Mouse (Mus musculus): ENCODE data around the gene Wars. TPM values are rescaled to one million over a fixed set of nuclear protein-coding genes. Genes with fewer than 3 reads are reported as not detected.

The Wars gene
- total RNA-seq (2021) = 10 to 100 TPM; 23.5 to 29.2 TPM
- long read RNA-seq, experiment 1, transcript Wars-201 (10 exons, 2,831 nt) = major isoform, 60 of 65 reads
- long read RNA-seq, experiment 1, partial matches to known transcripts = 2 of 65 reads
- long read RNA-seq, experiment 1, other reads (novel, unspliced or antisense) = 2 of 65 reads
- long read RNA-seq, experiment 2, transcript Wars-201 (10 exons, 2,831 nt) = major isoform, 41 of 49 reads
- long read RNA-seq, experiment 2, partial matches to known transcripts = 6 of 49 reads
- long read RNA-seq, experiment 2, other reads (novel, unspliced or antisense) = 1 of 49 reads

DNA sequence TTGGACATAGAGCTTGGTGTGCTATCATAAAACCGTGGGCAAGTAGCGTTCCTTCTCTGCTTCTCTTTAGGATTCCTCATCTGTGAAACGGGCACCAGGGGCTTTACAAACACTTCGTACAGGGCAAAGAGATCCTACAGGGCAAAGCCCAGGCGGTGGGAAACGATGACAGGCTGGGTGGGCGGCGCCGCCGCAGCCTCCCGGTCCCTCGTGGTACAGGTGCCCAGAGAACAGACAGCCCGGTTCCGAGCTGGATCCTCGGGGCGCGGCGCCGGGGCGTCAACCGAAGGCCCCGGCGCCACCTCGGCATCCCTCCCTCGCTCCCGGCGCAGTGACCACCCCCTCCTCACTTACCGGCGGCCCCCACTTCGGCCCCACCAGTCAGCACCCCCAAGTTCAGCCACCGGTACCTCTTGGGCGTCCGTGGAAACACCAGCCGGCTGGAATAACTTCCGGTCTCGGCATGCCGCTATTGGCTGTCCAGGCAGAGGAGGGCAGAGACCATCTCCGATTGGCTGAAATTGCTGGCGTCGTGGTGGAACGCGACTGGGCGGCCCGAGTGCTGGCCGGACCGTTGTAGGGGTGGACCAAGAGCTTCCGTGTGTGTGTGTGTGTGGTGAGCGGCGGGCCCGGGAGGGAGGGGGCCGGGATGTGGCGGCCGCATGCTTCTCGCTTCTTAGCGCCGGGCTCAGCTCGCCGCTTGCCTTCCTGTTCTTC, at the start of gene Wars:
TSS of gene Wars (minus strand) at position 460 of the 717 bp plus-strand sequence.
- DNase-seq (ENCODE audit: low spot score) = peak; percentile 97

DNA sequence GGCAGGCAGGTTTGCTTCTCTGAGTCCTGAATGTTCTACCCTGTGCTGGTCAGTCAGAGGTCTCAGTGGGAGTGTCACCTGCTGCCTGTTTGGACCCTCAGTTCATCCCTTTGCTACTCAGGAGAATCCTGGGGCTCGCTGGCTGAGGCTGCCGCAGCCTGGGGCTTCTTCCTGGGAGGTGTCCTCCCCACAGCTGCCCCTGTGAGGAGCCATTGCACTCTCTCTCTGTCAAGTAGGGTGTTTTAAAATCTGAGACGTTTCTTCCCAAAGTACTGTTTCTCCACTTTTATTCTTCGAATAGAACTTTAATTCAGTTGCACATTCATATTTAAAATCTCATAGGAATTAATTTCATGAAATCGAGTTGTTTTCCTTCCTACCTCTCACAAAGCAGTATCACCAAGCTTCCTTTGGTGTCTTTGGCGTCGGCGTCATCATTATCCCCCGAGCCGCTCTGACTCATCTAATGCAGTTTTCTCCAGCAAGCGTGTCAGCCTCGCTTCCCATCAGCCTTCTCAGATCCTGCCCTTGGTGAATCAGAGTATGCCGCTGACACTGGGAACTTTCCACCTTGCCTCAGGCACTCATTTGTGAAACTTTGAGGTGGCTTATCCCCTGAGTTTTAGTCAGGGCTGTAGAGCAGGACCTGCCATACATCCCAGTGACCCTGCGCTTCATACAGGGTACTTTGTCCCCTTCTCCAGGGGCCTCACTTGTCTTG, 48.4 kb upstream of the Wars start:
- DNase-seq (ENCODE audit: low spot score) = no peak

DNA sequence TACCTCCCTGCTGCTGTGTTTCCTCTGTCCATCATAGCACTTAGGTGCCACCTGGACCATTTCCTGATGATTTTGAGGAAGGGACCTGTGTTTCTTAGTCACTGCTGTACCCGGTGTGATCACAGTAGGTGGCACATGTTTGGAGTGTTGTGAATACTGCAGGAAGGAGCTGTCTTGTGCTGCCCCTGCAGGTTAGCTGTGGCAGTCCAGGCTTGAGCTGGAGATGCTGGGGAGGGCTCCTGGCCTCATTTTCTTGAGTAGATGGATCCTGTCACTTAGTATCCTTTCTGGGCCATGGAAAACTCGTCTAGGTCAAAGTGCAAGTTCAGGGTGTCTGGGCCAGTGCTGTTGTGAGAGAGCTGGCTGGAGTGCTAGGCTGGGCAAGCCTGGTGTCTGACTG, 47.3 kb upstream of the Wars start:
- DNase-seq (ENCODE audit: low spot score) = no peak

DNA sequence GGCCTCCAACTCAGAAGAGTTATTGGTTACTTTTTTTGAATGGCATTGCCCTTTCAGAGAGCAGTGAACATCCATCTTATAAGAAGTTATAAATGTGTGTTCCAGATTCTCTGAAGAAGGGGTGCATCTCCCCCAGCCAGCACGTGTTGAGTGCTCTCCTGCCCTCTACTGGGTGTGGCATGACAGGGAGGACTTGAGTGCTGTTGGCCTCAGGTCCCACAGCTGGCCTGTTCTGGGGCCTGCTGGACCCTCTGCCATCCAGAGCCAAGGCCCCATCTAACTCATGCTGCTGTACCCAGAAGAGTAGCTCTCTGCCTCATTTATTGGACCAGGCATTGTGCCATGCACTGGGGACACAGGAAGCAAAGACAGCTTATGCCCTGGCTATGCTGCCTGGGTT, 46.3 kb upstream of the Wars start:
- no peak for DNase-seq (ENCODE audit: low spot score)

DNA sequence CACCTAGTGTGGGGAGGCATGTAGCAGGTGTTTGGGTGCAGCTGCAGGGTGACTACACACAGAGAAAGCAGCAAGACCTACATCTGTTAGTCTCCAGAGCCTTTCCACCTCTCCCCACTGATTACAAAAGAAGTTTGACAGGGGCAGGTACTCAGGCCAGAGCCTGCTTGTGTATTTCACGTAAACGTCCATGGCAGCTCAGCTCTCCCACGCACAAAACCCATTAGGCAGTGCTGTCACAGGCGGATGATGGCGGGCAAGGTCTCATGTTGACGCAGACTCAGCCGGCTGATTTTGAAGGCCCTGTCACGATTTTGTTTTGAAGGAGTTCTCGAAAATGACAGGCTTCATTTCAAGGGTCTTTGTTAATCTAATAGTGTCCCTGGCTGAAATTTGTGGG, 45.3 kb upstream of the Wars start:
- DNase-seq (ENCODE audit: low spot score) = no peak

DNA sequence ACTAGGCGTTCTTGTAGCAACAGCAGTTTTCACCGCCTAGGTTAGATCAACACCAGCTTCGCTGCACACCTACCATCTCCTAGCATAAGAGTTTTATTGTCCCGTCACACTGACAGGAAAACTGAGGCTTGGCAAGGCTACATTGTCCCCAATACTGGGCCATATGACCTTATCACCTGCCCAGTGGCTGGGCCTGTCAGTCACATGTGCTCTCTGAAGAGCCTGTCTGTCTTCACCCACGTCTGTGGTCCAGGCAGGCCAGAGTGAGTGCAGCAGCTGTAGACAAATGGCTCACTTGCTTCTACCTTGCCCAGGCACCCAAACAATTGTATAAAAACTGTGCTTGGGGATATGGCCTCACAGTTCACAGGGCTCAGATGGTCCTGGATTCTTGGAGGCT, 44.9 kb upstream of the Wars start:
- no peak for DNase-seq (ENCODE audit: low spot score)

DNA sequence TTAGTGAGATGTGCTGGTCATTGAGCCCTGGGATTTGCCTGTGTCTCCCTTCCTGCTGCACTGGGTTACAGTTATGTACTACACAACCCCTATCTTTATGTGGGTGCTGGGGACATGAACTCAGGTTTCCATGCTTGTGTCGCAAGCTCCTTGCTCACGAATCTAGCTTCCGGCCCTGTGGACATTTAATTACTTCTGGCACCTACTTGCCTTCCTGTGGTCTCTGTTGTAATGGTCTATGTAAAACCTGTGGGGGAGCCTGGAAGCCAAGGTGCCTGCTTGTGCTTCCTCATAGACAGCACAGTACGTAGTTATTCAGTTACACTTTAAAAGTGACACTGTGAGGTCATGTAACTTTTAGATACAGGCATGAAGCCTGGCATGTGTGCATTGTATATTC, 43.5 kb upstream of the Wars start:
- DNase-seq (ENCODE audit: low spot score) = no peak

DNA sequence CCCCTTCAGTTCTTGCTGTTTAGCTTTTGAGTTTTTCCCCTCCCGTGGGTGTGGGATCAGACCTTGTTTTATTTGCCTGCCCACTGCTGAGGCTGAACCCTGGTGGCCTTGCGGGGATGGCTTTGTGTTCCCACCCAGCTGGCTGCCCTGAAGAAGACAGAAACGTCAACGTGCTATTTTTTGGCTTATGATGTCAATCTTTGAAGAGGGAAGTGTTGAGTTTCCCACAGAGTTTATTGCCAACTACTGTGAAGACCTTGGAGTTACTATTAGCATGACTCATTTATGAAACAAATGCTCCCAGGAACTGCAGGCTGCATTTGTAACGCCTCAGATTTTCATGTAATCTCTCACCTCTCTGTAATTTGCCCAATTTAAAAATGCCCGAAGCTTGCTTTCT, 42.9 kb upstream of the Wars start:
- peak; percentile 65 for DNase-seq (ENCODE audit: low spot score)

DNA sequence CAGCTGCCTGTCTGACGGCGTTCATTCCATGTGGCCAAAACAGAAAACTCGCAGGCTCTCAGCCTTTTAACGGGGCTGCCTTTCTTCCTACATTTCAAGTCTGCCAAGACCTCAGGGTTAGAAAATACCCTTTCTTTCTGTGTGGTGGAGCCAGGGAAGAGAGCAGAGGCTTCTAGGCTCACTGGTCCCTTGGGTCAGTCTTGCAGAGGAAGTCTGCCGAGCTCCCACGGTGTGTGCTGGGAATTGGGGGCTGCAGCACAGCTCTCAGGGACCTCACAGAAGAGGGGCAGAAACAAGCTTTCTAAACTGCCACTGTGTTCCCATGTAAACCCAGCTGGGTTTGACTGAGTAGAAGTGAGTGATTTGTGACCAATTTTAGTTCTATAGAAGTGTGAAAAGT, 40.3 kb upstream of the Wars start:
- no peak for DNase-seq (ENCODE audit: low spot score)

DNA sequence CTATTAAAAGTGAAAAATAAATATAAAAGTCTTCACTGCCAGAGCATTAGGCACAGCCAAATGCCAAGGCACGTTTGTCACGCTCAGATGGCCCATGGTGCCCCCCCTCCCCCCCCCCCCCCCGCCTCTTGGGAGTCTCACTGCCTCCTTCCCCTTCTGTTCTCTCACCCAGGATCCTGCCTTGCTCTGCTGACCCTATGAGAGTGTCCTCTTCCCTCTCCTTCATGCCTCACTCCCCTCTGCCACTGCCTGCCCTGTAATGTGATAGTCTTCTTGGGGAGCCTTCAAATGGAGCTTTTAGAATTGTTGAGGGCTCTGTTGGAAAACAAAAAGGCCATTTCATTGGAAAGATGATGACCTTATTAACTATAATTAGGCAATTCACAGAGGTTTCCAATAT, 38.1 kb upstream of the Wars start:
- DNase-seq (ENCODE audit: low spot score) = no peak

DNA sequence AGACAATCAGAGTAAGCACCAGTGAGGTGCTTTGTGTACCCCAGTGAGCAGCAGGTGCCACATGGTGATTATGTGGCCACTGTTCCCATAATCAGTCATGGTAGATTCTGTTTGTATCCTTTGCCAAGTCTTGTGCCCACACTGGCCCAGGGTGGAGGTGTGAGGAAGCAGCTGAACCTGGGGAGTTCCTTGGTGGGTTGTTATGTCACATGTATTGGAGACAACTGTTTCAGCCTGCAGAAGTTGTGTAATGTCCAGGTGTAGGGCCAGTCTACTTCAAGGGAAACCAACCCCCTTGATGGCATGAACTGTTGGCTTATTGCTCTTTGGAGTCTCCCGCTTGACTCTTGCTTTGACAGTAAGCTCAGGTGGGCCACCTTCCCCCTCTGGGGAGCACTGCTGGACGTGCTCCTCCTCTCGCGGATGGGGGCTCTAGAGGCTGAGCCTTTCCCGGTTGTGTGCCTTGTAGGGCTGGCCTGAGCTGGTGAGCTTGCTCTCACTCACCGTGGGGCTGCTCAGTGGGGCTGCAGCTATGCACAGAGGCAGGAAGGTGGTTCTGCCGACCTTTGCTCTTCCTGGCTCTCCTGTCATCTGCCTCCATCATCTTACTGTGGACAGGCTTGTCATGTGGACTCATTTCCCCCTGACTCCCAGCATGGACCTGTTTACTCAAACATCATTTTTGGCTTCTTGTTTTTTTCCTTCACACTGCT, 37.5 kb upstream of the Wars start:
- no peak for DNase-seq (ENCODE audit: low spot score)

DNA sequence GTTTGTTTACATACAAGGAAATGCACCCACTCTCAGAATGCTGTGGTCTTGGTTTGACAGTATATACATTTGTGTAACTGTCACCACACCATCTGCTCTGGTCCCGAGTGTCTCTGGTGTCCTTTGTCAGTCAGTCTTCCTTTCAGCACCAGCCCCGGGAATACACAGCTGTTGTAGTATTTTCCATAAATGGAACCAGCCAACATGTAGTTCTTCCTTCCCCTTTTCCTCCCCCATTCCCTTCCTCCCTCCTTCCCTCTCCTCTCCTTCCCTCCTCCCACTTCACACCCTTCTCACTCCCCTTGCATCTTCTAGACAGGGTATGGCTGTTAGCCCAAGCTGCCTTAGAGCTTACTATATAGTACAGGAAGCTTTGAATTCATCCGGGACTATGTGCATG, 35.5 kb upstream of the Wars start:
- no peak for DNase-seq (ENCODE audit: low spot score)

DNA sequence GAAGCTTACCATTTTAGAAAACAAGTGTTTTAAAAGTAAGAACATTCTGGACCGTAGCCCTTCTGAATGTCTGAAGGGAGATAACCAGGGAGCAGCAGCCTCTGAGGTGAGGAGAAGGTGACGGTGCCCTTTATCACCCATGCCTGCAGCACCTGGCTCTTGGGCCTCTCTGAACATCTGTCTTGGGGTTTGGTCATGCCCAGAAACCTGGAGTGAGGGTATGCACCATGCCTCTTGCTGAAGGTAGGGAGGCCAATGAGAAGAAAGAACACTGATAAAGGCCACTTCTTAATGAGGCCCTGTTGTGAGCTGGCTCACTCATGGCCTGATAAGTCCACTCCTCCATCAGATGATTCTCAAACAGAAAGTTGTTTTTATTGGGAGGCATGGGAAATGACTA, 34.3 kb upstream of the Wars start:
- no peak for DNase-seq (ENCODE audit: low spot score)

DNA sequence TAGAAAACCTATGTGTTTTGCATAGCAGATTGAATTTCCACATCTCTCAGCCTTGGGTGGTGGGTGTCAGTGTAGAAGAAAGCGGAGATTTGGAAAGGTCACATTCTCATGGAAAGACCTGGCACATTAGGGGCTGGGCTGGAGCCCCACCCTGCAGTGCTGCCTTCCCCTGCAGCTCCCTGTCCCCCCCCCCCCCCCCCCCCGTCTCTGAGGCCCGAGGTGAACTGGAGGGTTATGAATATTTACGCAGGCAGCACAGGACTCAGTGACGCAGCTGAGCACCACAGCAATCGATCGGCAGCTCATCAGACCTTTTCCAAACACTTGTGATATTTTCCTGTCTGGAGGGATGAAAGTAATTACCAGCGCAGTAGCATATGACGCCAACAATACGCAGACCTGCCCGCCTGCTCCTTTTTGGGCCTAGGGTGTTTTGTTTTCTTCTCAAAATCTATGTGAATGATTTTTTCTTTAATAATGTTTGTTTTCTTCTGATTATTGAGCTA, 32.7 kb upstream of the Wars start:
- DNase-seq (ENCODE audit: low spot score) = no peak

DNA sequence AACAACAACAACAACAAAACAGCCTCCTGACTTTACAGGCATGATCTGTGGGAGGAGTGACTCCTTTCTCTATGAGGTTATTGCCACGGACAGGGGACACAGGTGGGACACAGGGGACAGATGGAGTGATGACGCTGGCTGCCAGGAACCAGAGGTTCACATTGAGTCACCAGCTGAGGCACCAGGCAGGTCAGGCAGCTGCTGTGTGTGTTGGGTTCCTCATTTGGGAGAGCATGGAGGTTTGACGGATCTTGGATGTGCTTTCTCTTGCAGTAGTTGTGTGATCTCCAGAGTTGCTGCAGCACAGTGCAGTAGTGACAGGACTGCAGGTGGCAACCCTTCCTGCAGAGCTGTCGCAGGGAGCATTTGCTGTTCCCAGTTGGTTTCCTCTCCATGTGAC, 24.8 kb upstream of the Wars start:
- DNase-seq (ENCODE audit: low spot score) = no peak

DNA sequence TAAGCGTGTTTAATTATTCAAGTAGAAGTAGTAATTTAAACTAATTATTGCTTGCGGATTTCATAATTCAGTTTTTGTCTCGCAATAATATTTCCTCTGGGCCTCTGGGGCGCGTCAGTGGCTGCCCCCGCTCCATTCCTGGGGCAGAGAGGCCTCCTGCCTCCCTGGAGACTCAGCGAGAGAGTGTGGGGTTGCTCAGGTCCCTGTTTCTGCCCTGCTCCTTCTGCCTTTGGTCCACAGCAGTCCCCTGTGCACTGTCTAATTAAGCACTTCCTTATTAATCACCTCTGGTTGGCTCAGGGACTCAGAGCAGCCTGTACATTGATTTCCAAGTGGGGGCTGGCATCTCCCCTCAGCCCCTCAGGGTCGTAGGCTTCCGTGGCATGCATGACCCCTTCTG, 23.5 kb upstream of the Wars start:
- DNase-seq (ENCODE audit: low spot score) = no peak

DNA sequence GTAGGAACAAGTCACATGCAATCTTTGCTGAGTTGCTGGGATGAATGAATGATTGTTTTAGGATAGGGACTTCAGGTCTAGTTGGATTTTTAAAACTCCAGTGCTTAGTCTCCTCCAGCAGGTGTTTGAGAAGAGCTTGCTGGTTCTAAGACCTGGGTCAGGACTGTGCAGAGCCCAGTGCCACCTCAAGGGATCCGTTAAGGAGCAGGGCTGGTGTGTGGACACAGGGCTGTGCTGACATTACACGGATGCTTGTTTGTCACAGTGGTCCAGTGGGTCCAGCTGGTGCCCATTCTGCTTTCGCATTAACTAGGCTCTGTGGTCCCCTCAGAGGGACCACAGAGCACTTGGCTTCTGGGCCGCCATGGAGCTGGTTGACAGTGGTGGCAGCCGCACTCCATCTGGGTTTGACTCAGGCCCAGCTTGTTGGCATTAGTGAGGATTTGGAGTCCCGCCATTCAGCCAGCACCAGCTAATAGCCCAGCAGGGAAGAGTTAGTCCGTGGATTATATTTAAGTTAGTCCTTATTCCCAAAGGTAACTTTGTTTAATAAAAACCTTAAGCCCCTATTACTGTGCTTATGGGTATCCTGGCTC, 22.6 kb upstream of the Wars start:
- DNase-seq (ENCODE audit: low spot score) = no peak

DNA sequence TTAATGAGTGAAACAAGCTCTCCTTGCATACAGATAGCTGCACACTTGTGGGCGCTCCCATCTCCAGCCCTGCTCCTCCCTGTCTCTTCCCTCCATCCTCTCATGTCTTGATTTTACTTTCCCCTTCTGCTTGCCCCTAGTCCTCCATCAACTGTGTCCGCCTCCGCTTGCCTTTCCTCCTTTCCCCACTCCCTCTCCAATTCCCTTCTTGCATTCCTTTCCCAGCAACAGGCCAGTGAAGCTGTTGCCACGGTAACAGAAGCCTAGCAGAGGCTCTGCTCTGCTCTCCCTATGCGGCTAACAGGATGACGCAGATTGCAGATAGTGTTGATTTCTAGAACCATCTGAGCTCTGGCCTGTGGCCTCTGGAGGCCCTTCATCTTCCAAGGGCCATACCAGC, 21.9 kb upstream of the Wars start:
- DNase-seq (ENCODE audit: low spot score) = no peak

DNA sequence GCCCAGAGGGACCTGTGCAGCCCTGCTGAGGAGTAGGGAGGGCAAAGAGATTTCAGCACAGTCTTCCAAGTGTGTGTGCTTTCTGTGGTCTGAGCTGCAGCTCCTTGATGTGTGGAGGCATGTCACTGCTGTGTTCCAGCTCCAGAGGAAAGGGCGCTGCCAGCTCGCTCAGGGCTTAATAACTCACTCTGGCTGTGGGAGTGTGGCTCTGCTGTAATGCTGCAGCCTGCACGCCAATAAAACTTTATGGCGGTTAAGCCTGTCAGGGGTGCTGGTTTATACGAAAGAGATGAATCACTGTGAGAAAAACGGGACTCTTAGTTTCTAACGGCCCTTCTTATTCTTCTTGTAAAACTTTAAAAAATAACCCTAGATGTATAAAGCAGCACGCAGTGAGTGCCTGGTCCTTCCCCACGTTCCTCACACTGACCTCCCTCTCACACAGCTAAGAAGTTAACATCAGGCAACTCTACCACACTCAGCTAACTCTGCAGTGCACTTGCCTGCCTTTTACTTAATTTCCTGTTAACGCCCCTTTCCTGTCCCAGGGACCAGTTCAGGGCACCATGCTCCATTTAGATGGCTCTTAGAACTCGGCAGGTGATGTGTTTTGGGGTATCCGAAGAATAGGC, 20.9 kb upstream of the Wars start:
- DNase-seq (ENCODE audit: low spot score) = no peak

DNA sequence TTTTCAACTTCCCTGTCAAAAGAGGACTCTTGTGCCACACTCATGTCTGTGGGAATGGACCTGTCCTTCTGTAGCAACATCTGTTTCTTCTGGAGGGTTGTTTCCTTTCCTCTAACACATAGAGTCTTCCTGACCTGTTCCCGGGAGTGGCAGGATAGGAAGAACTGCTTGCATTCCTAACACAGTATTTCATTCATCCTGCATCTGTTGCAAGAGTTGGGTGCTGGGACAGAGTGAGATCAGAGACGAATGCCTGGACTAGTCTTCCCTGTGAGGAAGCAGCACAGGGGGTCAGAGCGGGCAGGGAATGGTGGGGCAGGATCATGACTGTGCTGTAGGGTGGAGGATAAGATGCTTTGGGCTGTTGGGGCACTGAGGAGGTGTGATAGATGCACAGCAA, 20.2 kb upstream of the Wars start:
- no peak for DNase-seq (ENCODE audit: low spot score)

DNA sequence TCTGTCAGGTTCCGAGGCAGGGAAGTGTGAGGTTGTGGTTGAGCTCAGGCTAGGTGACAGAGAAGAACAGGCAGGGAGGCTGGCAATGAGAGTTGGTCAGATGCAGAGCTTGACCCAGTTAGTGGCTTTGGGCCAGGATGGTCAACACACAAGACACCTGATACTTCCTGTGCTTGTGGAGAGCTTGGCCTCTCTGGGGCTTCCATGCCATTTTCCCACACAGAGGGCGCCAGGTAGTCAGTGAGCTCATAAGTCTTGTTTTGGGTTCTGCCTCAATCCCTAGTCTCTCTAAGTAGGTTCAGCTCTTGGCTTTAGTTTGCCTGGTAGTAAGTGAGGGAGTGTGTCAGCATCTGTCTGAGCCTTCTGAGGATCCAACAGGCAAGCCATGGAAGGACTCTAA, 18.5 kb upstream of the Wars start:
- no peak for DNase-seq (ENCODE audit: low spot score)
